Mouse (Mus musculus) MEL (cell line): ENCODE measurements around the gene Tcf7l2. TPM values are rescaled to one million over a fixed set of nuclear protein-coding genes. Genes with fewer than 3 reads are reported as not detected.

Source experiments
- DNase-seq: peaks from one replicate; pipeline ENCODE4 v3.0.0; 2011; ENCODE audit warnings: low read depth, low spot score
- H3K27ac ChIP-seq: 2 replicates; pipeline ENCODE4 v1.5.1; 2012; ENCODE audit warnings: low read depth, mild to moderate bottlenecking, control low read depth, low read length, moderate library complexity; ENCODE audit not compliant: control insufficient read depth
- H3K27me3 ChIP-seq, 2 experiments: fragments of 150-350 bp in 1 of 2; sonication (generic) in 1 of 2; 2 replicates each; pipeline ENCODE4 v1.6.1; 2012; ENCODE audit warnings: low read length in 2 of 2, mild to moderate bottlenecking in 2 of 2, improper control_type of control experiment in 1 of 2, moderate library complexity in 1 of 2; ENCODE audit not compliant: insufficient read depth in 2 of 2, control insufficient read depth in 1 of 2
- H3K36me3 ChIP-seq, 2 experiments: 2 replicates each; pipeline ENCODE4 v1.6.1; 2012 to 2014; ENCODE audit warnings: low read length in 2 of 2, improper control_type of control experiment in 1 of 2, inconsistent platforms in 1 of 2, mild to moderate bottlenecking in 1 of 2; ENCODE audit not compliant: insufficient read depth in 2 of 2, control insufficient read depth in 1 of 2
- H3K4me1 ChIP-seq, 2 experiments: fragments of 150-350 bp in 1 of 2; sonication (generic) in 1 of 2; 2 replicates each; pipeline ENCODE4 v1.6.1; 2012; ENCODE audit warnings: low read length in 2 of 2, improper control_type of control experiment in 1 of 2, mild to moderate bottlenecking in 1 of 2; ENCODE audit not compliant: insufficient read depth in 2 of 2, control insufficient read depth in 1 of 2
- H3K4me3 ChIP-seq, 2 experiments: fragments of 150-350 bp in 1 of 2; sonication (generic) in 1 of 2; 2 replicates each; pipeline ENCODE4 v1.5.1; 2012; ENCODE audit warnings: low read depth in 2 of 2, low read length in 2 of 2, mild to moderate bottlenecking in 2 of 2, moderate library complexity in 2 of 2, control low read depth in 1 of 2, improper control_type of control experiment in 1 of 2; ENCODE audit not compliant: control insufficient read depth in 1 of 2, insufficient read depth in 1 of 2
- H3K79me2 ChIP-seq: 2 replicates; pipeline ENCODE4 v1.6.1; 2012; ENCODE audit warnings: mild to moderate bottlenecking, low read length, moderate library complexity; ENCODE audit not compliant: control insufficient read depth, poor library complexity, insufficient read depth
- H3K9ac ChIP-seq: 2 replicates; pipeline ENCODE4 v1.6.1; 2012; ENCODE audit warnings: low read depth, mild to moderate bottlenecking, control low read depth, low read length, moderate library complexity; ENCODE audit not compliant: control insufficient read depth, poor library complexity, severe bottlenecking
- H3K9me3 ChIP-seq: fragments of 150-350 bp; sonication (generic); replicated peaks from 2 replicates; pipeline ENCODE4 v1.6.1; 2012; ENCODE audit warnings: mild to moderate bottlenecking, low read length, improper control_type of control experiment, moderate library complexity; ENCODE audit not compliant: insufficient read depth
- BHLHE40 ChIP-seq: IDR thresholded peaks from 2 replicates; pipeline ENCODE4 v1.6.1; 2012; ENCODE audit warnings: low read depth, mild to moderate bottlenecking, inconsistent platforms, low read length, improper control_type of control experiment, borderline replicate concordance
- CHD2 ChIP-seq: IDR thresholded peaks from 2 replicates; pipeline ENCODE4 v1.6.1; 2011; ENCODE audit warnings: low read length, improper control_type of control experiment
- ELF1 ChIP-seq: IDR thresholded peaks from 2 replicates; pipeline ENCODE4 v1.6.1; 2014; ENCODE audit warnings: low read depth, mild to moderate bottlenecking, inconsistent platforms, low read length, improper control_type of control experiment, moderate library complexity
- EP300 ChIP-seq, 2 experiments: IDR thresholded peaks; 2 replicates each; pipeline ENCODE4 v1.6.1; 2011; ENCODE audit warnings: improper control_type of control experiment in 2 of 2, low read length in 2 of 2, low read depth in 1 of 2, mild to moderate bottlenecking in 1 of 2
- ETS1 ChIP-seq: IDR thresholded peaks from 2 replicates; pipeline ENCODE4 v1.6.1; 2012; ENCODE audit warnings: low read depth, mild to moderate bottlenecking, inconsistent platforms, low read length, improper control_type of control experiment, moderate library complexity
- GATA1 ChIP-seq: IDR thresholded peaks from 2 replicates; pipeline ENCODE4 v1.6.1; 2011; ENCODE audit warnings: low read depth, low read length, improper control_type of control experiment
- MAFK ChIP-seq: IDR thresholded peaks from 2 replicates; pipeline ENCODE4 v1.6.1; 2011; ENCODE audit warnings: low read depth, mild to moderate bottlenecking, low read length, improper control_type of control experiment, borderline replicate concordance
- MAZ ChIP-seq: IDR thresholded peaks from 2 replicates; pipeline ENCODE4 v1.6.1; 2012; ENCODE audit warnings: low read depth, mild to moderate bottlenecking, inconsistent platforms, low read length, improper control_type of control experiment
- MEF2A ChIP-seq: IDR thresholded peaks from 2 replicates; pipeline ENCODE4 v1.6.1; 2014; ENCODE audit warnings: low read depth, mild to moderate bottlenecking, inconsistent platforms, low read length, improper control_type of control experiment; ENCODE audit not compliant: poor library complexity, insufficient replicate concordance, severe bottlenecking; ENCODE audit errors: extremely low read depth
- MXI1 ChIP-seq: IDR thresholded peaks from 2 replicates; pipeline ENCODE4 v1.6.1; 2011; ENCODE audit warnings: mild to moderate bottlenecking, low read depth, low read length, improper control_type of control experiment
- MYC ChIP-seq: IDR thresholded peaks from 2 replicates; pipeline ENCODE4 v1.6.1; 2011; ENCODE audit warnings: low read depth, mild to moderate bottlenecking, low read length, improper control_type of control experiment, moderate library complexity
- NELFE ChIP-seq: IDR thresholded peaks from 2 replicates; pipeline ENCODE4 v1.6.1; 2011; ENCODE audit warnings: low read depth, low read length, improper control_type of control experiment
- NRF1 ChIP-seq: IDR thresholded peaks from 2 replicates; pipeline ENCODE4 v1.6.1; 2014; ENCODE audit warnings: low read depth, mild to moderate bottlenecking, inconsistent platforms, low read length, improper control_type of control experiment, moderate library complexity; ENCODE audit not compliant: poor library complexity, insufficient read depth, severe bottlenecking
- POLR2AphosphoS2 ChIP-seq: IDR thresholded peaks from 2 replicates; pipeline ENCODE4 v1.6.1; 2011; ENCODE audit warnings: low read length, improper control_type of control experiment
- RAD21 ChIP-seq: IDR thresholded peaks from 2 replicates; pipeline ENCODE4 v1.6.1; 2011; ENCODE audit warnings: mild to moderate bottlenecking, low read depth, low read length, improper control_type of control experiment
- RCOR1 ChIP-seq: IDR thresholded peaks from 2 replicates; pipeline ENCODE4 v1.6.1; 2012; ENCODE audit warnings: low read depth, mild to moderate bottlenecking, inconsistent platforms, low read length, improper control_type of control experiment
- TBP ChIP-seq: IDR thresholded peaks from 2 replicates; pipeline ENCODE4 v1.8.0; 2011; ENCODE audit warnings: low read depth, low read length, improper control_type of control experiment
- TCF12 ChIP-seq: IDR thresholded peaks from 2 replicates; pipeline ENCODE4 v1.6.1; 2014; ENCODE audit warnings: low read depth, mild to moderate bottlenecking, inconsistent platforms, low read length, improper control_type of control experiment, moderate library complexity
- USF1 ChIP-seq: IDR thresholded peaks from 2 replicates; pipeline ENCODE4 v1.6.1; 2014; ENCODE audit warnings: low read depth, mild to moderate bottlenecking, inconsistent platforms, low read length, improper control_type of control experiment, moderate library complexity
- USF2 ChIP-seq, 2 experiments: IDR thresholded peaks; 2 replicates each; pipeline ENCODE4 v1.6.1; 2011 to 2012; ENCODE audit warnings: improper control_type of control experiment in 2 of 2, low read length in 2 of 2, borderline replicate concordance in 1 of 2, inconsistent platforms in 1 of 2, low read depth in 1 of 2, mild to moderate bottlenecking in 1 of 2; ENCODE audit not compliant: insufficient read depth in 1 of 2
- ZC3H11A ChIP-seq: IDR thresholded peaks from 2 replicates; pipeline ENCODE4 v1.6.1; 2012; ENCODE audit warnings: low read depth, mild to moderate bottlenecking, inconsistent platforms, low read length, improper control_type of control experiment
- ZKSCAN1 ChIP-seq: IDR thresholded peaks from 2 replicates; pipeline ENCODE4 v1.6.1; 2012; ENCODE audit warnings: low read depth, mild to moderate bottlenecking, inconsistent platforms, low read length, improper control_type of control experiment, moderate library complexity
- ZNF384 ChIP-seq: IDR thresholded peaks from 2 replicates; pipeline ENCODE4 v1.6.1; 2012; ENCODE audit warnings: low read depth, mild to moderate bottlenecking, inconsistent platforms, low read length, improper control_type of control experiment
- polyA plus RNA-seq, 2 experiments: library from polyadenylated mRNA; stranded (reverse) in 1 of 2; unstranded in 1 of 2; fragments of >175 nt in 1 of 2; fragments of >200 nt in 1 of 2; gene quantifications; 2 replicates each; pipeline versions ENCODE4 v1.2.1 to v1.2.4; 2012; ENCODE audit warnings: low replicate concordance in 2 of 2, low read depth in 1 of 2; ENCODE audit not compliant: insufficient read length in 2 of 2, insufficient read depth in 1 of 2, missing spikeins in 1 of 2
- total RNA-seq: library from RNA; depleted of rRNA; stranded (reverse); fragments of 300-350 nt; gene quantifications from 2 replicates; pipeline ENCODE4 v1.2.3, GENCODE M21; 2012

The Tcf7l2 gene
- total and polyA plus RNA-seq, 3 experiments, result 0.65 to 12.8 TPM; not detected in 1

GRCm38 (mm10) chr19:55923789-55924426 lies 182.3 kb downstream of the Tcf7l2 start:
- Histone ChIP-seq H3K27me3 (no peaks in the 10 kb centered on the region), H3K4me1 (peaks cover 17 to 31% of the 10 kb centered on the region in 2 experiments), H3K36me3 (peaks cover 0 to 25% of the 10 kb centered on the region in 2 experiments; a peak in 2 of 4 replicates), H3K4me3 (no peak overlapping the region), H3K9me3 (no peaks in the 10 kb centered on the region), H3K9ac (peak overlapping the region; percentile 30; the same call in 1 of the 2 replicates), H3K79me2 (peaks cover 12% of the 10 kb centered on the region), H3K27ac (peak overlapping the region; percentile 53; the same call in 1 of the 2 replicates)
- no peak for TF ChIP-seq TBP
- TF ChIP-seq MEF2A, result no peak
- no peak for TF ChIP-seq CHD2
- no peak for TF ChIP-seq ELF1
- no peak for TF ChIP-seq NELFE
- TF ChIP-seq RAD21, result no peak
- no peak for TF ChIP-seq BHLHE40
- TF ChIP-seq RCOR1, result no peak
- no peak for TF ChIP-seq USF1
- TF ChIP-seq ZKSCAN1, result no peak
- no peak for TF ChIP-seq ZC3H11A
- no peak for TF ChIP-seq TCF12
- no peak for TF ChIP-seq ETS1
- TF ChIP-seq MAFK, result no peak
- DNase-seq, result peak; percentile 43

- no peak for TF ChIP-seq NRF1
- TF ChIP-seq RCOR1, result peak; percentile 64
- TF ChIP-seq TBP, result peak; percentile 76; the same call in 1 of the 2 replicates
- TF ChIP-seq TCF12, result no peak
- TF ChIP-seq MEF2A, result no peak
- peak; percentile 41; the same call in 1 of the 2 replicates for TF ChIP-seq MYC
- TF ChIP-seq EP300 (IDR thresholded peaks at IDR 0.05; ENCODE audit: low read depth in 1 of 2, low read length in 2 of 2), result peak; percentile 77 to 80
- TF ChIP-seq GATA1, result peak; percentile 81; the same call in 1 of the 2 replicates
- no peak for TF ChIP-seq POLR2AphosphoS2
- TF ChIP-seq ZNF384, result peak; percentile 92
- no peak; the same call in 1 of the 2 replicates for TF ChIP-seq MXI1
- no peak for TF ChIP-seq USF2 (IDR thresholded peaks at IDR 0.05; ENCODE audit: borderline replicate concordance in 1 of 2, insufficient read depth in 1 of 2, low read depth in 1 of 2, low read length in 2 of 2)
- TF ChIP-seq ETS1, result peak; percentile 65; the same call in 1 of the 2 replicates
- TF ChIP-seq ZKSCAN1, result peak; percentile 95
- TF ChIP-seq MAZ, result no peak
- Histone ChIP-seq H3K4me1 (peaks cover 17 to 33% of the 10 kb centered on the region in 2 experiments), H3K9ac (peak overlapping the region; percentile 84), H3K4me3 (peak overlapping the region; percentile 26 to 51), H3K9me3 (no peaks in the 10 kb centered on the region), H3K79me2 (peaks cover 12% of the 10 kb centered on the region), H3K27ac (peak overlapping the region; percentile 99), H3K27me3 (no peaks in the 10 kb centered on the region), H3K36me3 (peaks cover 0 to 25% of the 10 kb centered on the region in 2 experiments; a peak in 2 of 4 replicates)
- peak; percentile 76 for DNase-seq
Observed at GRCm38 (mm10) chr19:55924800-55925199, 183.2 kb downstream of the Tcf7l2 start.
